Mouse (Mus musculus): ENCODE measurements around the gene Btg4.
A peak's percentile ranks its signal among the peaks of the same experiment; 100 is the strongest.
"Not testable (repeated sequence)": the region's sequence is repeated elsewhere in the genome, so short reads cannot be mapped to it uniquely, and the experiment has no call there.

Gene Btg4

GRCm38 (mm10) chr9:51093697-51094096 is 33.0 kb downstream of the Btg4 start:
- no peak for DNase-seq (ENCODE audit: low spot score)

- DNase-seq (ENCODE audit: low spot score): no peak
Observed at GRCm38 (mm10) chr9:51096306-51096705, 35.6 kb downstream of the Btg4 start.

GRCm38 (mm10) chr9:51101756-51102425 is 41.2 kb downstream of the Btg4 start, which contains the start of gene 4833427G06Rik:
4833427G06Rik (minus strand) TSS chr9:51102078.
- DNase-seq (ENCODE audit: low spot score): peak; percentile 90

DNA sequence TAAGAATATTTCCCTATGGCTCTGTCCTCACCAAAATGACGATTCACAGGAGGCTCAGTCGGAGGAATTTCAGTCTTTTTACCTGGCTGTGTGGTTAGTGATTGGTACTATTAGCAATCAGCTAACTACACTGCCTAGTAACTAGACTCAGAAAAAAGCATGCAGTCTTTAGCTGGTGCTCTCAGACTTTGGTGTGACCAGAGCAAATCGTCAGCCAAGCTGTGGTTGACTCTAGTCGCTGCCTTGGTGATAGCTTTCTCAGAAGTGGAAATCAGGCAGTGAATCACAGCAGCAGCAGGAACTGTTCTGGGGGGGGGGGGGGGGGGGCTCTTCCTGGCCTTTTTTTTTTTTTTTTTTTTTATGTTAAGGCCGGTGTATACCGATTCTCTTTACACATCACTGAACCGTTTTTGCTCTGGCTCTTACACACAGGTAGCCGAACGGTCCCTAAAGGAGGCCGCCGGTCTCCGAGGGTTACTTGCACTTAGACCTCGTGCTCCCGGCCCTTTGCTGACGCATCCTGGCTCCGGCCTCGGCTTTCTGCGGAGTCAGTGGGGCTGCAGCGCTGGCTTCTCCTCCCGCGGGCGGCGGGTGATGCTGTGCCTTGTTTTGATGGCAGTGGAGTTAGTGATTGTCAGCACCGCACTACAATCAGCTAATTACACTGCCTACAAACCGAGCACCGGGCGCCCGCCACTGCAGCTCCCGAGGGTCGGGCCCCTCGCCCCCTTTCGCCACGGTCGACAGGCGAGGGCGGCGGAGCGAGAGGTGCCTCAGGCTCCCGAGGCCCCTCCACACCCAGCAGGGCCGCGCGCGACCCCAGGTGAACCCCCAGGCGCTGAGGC is 42.5 kb downstream of the Btg4 start:
- DNase-seq (ENCODE audit: low spot score): peak; percentile 77

GRCm38 (mm10) chr9:51103808-51104514 is 43.3 kb downstream of the Btg4 start:
- peak; percentile 75 for DNase-seq (ENCODE audit: low spot score)

- no peak for DNase-seq (ENCODE audit: low spot score)
Observed at GRCm38 (mm10) chr9:51105751-51106150, 45.0 kb downstream of the Btg4 start.

DNA sequence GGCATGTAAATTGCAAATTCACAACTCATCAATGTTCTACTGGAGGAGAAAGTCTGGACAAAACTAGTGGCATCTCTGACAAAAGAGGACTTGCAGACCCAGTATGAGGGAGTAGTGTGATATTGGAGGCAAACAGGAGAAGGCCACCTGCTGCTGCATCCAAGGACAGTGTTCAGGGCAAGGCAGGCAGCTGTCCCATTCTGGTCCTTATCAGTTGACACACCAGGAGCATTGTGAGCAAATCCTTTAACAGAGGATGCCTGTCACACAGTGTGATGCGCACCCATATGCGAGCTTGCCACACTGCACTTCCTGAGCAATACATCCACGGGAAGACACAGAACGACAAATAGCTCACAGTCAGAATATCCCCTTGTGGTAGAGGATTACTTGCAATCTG is 54.1 kb downstream of the Btg4 start:
- DNase-seq (ENCODE audit: low spot score): no peak

DNA sequence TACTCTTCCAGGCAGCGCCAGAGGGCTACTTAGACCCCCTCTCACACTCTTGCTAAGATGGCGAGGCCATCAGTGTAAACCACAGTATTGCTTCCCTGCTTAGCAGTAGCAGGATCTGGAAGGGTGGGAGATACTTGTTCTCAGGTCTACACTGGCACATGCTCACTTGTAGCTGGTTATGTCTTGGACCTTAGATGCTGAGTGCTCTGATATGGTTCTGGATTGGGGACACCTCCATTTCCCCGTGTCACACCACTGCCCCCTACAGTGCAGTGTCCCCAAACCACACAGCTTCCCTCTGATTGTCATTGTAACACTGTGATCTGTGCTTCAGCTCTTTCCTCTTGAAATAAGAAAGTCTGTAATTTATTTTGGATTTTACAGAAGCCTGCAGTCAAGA is 76.3 kb downstream of the Btg4 start:
- peak; percentile 48 for DNase-seq (ENCODE audit: low spot score)

- DNase-seq (ENCODE audit: low spot score): no peak
Observed at GRCm38 (mm10) chr9:51137432-51137831, 76.7 kb downstream of the Btg4 start.

DNA sequence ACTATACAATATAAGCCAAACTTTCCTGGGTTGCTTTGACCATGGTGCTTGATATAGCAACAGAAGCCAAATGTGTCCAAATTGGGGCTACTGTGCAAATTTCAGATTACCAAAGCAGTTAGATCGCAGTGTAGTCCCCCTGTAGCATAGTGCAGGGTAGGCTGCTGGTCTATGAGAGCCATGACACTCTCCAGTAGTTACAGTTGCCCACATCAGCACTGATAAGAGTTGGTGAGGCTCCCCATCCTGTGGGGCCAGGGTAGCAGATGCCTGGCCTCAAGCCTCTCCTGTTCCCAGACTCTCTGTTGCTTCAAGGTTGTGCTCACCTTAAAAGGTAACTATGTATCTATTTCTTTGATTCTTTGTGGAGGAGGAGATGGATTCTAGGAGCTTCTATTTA is 77.1 kb downstream of the Btg4 start:
- DNase-seq (ENCODE audit: low spot score): no peak

DNA sequence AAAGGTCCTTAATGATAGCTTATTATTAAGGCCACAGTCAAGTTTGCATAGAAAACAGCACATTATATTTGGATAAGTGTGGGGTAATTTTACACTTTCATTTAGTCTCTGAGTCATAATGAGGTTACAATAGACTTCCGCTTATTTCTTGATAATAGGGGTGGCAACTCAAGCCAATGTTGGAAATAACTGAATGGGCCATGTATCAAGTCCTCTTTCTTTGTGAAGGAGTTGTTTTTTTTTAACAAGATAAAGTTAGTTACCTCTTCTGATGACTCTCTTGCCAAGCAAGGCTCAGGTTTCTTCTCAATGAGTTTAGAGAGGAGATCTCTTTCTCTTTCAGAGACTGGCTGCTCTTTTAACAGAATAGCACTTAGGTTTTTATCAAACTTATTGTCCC is 77.6 kb downstream of the Btg4 start:
- no peak for DNase-seq (ENCODE audit: low spot score)

DNA sequence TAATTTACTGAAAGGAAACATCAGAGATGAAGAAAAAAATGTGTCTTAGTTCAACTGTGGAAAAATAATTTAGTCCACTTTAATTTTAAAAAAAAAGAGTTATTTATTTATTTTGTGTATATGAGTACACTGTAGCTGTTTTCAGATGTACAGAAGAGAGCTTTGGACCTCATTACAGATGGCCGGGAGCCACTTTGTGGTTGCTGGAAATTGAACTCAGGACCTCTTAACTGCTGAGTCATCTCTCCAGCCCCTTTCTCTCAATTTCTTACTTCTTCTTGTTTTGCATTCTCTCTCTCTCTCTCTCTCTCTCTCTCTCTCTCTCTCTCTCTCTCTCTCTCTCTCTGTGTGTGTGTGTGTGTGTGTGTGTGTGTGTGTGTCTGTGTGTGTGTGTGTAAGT is 78.7 kb downstream of the Btg4 start:
- DNase-seq (ENCODE audit: low spot score): not testable (repeated sequence)

DNA sequence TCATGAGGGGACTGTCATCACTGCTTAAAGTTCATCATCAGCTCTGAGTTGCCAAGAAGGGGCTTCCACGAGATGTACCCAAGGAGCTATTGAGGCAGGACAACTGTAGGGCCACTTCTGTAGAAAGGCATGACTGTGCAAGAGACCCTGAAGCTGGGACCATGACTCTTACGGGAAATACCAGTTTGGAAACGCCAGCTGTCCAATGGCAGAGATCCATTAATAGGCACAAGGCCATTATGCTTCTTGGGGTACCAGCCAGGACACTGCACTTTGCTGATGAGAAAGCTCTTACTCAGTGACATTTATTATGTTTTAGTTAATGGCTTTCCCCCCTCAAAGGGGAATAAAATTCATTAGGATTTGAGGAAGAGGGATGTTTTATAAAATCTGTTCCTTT is 80.0 kb downstream of the Btg4 start:
- no peak for DNase-seq (ENCODE audit: low spot score)

DNA sequence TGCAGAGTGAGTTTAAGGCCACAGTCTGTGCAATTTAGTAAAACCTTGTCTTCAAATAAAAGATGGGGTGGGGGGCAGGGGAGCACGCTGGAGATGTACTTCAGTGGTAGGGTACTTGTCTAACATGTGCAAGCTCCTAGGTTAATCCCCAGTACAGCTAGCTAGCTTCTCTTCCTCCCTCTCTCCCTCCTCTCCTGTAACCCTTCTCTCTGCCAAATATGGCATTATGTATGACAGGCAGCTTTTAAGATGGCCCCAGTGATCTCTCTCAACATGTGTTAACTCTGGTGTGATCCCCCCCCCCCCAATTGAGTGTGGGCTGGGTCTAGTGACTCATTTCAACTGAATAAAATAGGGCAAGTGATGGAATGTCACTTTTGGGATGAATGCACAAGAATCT is 82.7 kb downstream of the Btg4 start:
- DNase-seq (ENCODE audit: low spot score): no peak

GRCm38 (mm10) chr9:51144218-51144617 is 83.5 kb downstream of the Btg4 start:
- DNase-seq (ENCODE audit: low spot score): no peak

DNA sequence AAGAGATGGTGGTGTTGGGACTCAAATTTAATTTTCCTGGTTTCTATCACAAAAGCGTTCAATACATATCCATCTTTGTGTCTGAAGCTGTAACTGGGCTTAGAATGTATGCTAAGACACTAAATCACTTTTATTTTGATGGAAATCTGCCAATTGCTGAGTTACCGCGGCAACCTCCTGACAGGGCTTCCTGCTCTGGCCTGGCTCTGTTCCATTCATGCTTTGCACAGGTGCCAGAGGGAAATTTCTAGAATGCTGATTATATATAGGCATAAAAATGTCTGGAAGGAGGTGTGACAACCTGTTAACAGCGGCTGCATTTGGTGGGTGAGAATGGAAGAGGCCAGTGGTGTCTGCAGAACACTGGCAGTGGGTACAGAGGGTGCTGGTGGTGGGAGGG is 85.8 kb downstream of the Btg4 start:
- DNase-seq (ENCODE audit: low spot score): no peak

DNA sequence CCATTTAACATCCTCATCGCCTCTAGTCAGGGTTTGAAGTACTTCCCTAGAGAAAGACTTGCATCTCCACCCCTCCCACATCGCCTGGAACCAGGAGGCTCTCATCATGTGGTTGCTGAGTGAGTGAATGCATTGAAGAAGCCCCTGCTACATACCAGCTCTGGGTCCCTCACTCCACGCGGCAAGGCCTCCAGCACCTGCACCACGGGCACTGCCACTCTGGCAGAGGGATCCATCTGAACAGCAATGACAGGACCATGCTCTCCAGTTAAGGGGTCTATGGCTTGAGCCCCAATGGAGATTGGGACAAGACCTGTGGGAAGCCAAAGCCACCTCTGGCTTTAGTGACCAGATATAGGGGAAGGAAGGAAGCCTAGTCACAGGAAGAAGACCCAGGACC is 86.6 kb downstream of the Btg4 start:
- DNase-seq (ENCODE audit: low spot score): no peak

GRCm38 (mm10) chr9:51152079-51152752 is 91.5 kb downstream of the Btg4 start:
- peak; percentile 91 for DNase-seq (ENCODE audit: low spot score)

DNA sequence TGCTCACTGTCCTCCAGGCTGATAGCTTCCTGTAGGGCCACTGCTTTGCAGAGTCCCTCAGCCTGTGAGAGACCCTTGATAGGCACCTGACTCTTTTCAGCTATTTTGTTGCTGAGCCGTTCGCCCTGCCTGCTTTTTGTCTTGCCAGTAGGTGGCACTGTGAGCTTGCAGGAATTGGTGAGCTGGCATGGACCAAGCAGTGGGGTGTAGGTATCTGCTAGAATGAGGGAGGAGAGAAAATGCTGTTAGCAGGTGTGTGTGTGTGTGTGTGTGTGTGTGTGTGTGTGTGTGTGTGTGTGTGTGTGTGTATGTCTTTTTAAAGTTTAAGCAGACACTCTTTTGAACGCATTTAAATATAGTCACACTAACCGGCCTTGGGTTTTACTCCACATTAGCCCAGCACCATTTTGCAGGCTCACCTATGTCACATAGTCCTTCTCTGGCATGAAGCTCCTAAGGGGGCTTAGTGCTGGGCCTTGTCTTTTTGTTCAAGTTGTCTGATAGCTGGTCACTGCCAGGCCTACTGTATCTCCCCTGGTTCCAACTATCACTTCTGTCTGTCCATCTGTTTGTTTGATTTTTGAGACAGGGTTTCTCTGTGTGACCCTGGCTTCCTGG is 101.2 kb downstream of the Btg4 start:
- DNase-seq (ENCODE audit: low spot score): peak; percentile 86

DNA sequence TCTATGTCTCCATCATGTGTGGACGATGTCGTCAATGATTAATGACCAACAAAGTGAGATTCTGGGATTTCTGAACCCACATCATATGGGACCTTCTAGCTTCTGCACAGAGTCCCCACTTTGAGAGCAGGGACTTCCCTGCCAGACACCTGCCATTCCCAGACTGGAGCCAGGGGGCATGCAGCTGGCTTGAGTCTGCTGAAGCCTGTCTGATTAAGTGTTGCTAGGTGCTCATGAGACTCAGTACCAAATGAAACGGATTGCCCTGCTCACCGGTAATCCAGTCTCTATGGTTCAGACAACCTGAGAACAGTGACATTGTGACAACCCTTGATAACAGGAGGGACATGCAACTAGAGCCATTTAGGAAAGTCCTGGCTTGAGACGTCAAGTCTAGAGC is 103.3 kb downstream of the Btg4 start:
- no peak for DNase-seq (ENCODE audit: low spot score)

DNA sequence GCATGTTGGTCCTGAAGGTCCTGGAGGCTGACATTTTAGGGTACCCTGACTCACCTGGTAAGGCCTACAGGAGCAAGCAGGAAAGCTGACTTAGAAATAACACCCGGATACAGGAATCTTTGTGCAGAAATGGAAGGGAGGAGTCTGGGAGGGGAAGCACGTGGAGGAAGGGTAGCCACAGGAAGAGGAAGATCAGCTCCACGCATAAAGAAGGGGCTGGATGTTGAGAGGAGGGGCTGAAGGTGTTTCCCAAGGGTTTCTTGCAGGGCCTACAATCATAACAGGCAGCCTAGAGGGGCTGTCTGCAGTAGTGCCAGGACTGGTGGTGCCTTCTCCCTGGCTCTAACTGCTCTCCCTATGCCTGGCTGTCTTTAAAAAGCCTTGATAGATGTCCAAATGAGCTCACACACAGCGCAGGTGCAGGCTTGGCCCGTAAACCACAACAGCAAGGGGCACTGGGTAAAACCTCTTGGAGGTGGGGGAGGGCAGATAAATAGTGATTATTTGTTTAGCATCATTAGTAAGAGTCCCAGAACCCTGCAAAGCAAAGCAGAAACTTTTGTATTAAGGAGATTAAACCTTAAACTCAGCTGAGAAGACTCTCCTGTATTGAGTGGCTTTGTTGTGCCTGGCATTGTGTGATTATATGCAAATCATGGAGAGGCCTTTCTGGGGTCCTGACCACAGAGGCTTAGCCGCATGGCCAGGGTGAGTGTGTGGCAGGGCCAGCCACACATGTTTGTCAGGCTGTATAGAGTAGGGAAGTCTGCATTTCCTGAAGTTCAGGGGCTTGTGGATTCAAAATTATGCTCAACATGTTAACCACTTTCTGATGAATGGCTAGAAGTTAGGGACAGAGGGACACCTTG is 104.8 kb downstream of the Btg4 start, which contains the start of gene Gm32742:
TSS of gene Gm32742 (minus strand) at position 206 of the 869 bp plus-strand sequence.
- no peak for DNase-seq (ENCODE audit: low spot score)
